Mouse (Mus musculus): ENCODE measurements around the gene Ugt1a6a. TPM values are rescaled to one million over a fixed set of nuclear protein-coding genes. Genes with fewer than 3 reads are reported as not detected.
A peak's percentile ranks its signal among the peaks of the same experiment; 100 is the strongest.

The Ugt1a6a gene
- total RNA-seq, 1 experiment from 2014 or later: 1.4 TPM

- ATAC-seq (replicated peaks in 1 of 2; ENCODE audit: insufficient read depth in 1 of 2, low FRiP score in 2 of 2, low TSS enrichment in 1 of 2, low read depth in 1 of 2, poor library complexity in 2 of 2, severe bottlenecking in 2 of 2): no peak
These were observed 99.0 kb downstream of the Ugt1a6a start for GRCm38 (mm10) chr1:88233421-88234247.

DNA sequence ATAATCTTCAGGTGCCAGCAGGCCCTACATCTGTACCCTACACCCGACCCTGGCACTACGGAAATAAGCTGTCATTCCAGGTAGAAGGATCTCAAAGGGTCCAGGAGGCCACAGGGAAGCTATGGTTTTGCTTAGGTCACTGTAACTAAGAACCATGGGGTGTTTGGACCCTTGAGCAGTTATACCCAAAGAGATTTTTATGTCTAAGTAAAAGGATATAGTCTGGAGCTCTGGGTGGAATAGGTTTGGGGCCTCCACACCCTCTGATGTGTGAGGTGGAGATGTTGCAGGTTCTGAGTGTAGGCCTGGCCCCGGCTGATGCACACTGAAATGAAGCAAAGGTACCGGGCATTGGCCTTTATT lies 99.6 kb downstream of the Ugt1a6a start:
- ATAC-seq (replicated peaks in 1 of 2; ENCODE audit: insufficient read depth in 1 of 2, low FRiP score in 2 of 2, low TSS enrichment in 1 of 2, low read depth in 1 of 2, poor library complexity in 2 of 2, severe bottlenecking in 2 of 2): no peak

GRCm38 (mm10) chr1:88234646-88235045 lies 100.0 kb downstream of the Ugt1a6a start:
- ATAC-seq (replicated peaks in 1 of 2; ENCODE audit: insufficient read depth in 1 of 2, low FRiP score in 2 of 2, low TSS enrichment in 1 of 2, low read depth in 1 of 2, poor library complexity in 2 of 2, severe bottlenecking in 2 of 2): no peak

- ATAC-seq (replicated peaks in 1 of 2; ENCODE audit: insufficient read depth in 1 of 2, low FRiP score in 2 of 2, low TSS enrichment in 1 of 2, low read depth in 1 of 2, poor library complexity in 2 of 2, severe bottlenecking in 2 of 2): no peak
These were observed 100.7 kb downstream of the Ugt1a6a start for GRCm38 (mm10) chr1:88235046-88235893.

DNA sequence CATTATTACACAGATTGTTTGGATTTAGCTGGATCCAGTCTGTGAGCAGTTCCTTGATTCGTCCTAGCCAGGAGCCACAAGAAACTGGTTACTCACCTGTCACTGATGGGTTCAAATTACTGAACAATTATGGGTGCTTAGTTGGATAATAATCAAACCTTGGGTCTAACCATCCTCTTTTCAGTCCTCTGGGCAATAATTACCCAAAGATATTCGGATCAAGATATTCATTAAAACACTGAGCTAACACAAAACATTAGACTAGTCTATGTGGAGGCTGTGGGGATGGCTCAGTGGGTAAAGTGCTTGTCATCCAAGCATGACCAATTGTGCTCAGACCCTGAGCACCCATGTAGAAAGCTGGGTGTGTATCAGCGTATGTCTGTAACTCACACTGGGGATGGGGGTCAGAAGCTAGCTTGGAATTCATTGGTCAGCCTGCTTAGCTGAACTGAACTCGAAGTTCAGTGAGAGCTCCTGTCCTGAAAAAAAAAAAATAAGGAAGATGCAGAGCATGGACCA lies 101.3 kb downstream of the Ugt1a6a start:
- ATAC-seq (replicated peaks in 1 of 2; ENCODE audit: insufficient read depth in 1 of 2, low FRiP score in 2 of 2, low TSS enrichment in 1 of 2, low read depth in 1 of 2, poor library complexity in 2 of 2, severe bottlenecking in 2 of 2): no peak

DNA sequence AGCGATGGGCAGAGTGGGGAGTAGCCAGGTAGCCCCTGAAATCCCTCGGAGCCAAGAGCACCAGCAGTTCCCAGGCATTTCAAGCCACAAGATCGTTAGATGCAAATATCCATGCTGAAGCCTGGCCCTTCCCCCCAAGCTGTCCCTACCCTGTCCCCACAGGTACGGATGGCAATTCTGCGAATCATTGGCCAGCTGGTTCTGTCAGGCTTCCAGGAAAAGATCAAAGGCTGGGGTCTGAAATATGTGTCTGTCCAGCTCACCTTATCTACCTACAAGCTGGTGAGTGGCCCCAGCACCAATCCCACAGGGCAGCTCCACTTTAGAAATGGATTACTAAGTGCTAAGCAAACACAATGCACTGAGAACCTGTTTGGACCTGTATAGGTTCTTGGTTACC lies 102.7 kb downstream of the Ugt1a6a start:
- no peak for ATAC-seq (replicated peaks in 1 of 2; ENCODE audit: insufficient read depth in 1 of 2, low FRiP score in 2 of 2, low TSS enrichment in 1 of 2, low read depth in 1 of 2, poor library complexity in 2 of 2, severe bottlenecking in 2 of 2)

- no peak for ATAC-seq (replicated peaks in 1 of 2; ENCODE audit: insufficient read depth in 1 of 2, low FRiP score in 2 of 2, low TSS enrichment in 1 of 2, low read depth in 1 of 2, poor library complexity in 2 of 2, severe bottlenecking in 2 of 2)
These were observed 104.2 kb downstream of the Ugt1a6a start for GRCm38 (mm10) chr1:88238771-88239170.

DNA sequence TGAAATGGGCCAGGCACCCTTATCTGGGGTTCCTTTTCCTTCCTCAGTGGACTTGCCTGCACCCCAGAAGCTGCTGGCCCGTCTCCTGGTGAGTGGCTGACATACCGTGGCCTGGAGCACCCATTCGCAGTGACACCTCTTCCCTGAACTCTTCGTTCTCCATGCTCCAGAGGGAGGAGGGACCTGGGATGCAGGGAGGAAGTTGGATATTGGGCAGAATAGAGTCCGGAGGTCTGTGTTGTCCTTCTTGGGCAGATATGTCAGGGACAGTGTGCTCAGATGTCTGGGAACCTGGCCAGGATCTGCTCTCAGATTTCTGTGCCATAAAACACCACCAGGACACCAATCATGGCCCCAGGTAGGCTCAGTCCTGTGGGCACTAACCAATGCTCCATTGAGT lies 105.5 kb downstream of the Ugt1a6a start:
- no peak for ATAC-seq (replicated peaks in 1 of 2; ENCODE audit: insufficient read depth in 1 of 2, low FRiP score in 2 of 2, low TSS enrichment in 1 of 2, low read depth in 1 of 2, poor library complexity in 2 of 2, severe bottlenecking in 2 of 2)

DNA sequence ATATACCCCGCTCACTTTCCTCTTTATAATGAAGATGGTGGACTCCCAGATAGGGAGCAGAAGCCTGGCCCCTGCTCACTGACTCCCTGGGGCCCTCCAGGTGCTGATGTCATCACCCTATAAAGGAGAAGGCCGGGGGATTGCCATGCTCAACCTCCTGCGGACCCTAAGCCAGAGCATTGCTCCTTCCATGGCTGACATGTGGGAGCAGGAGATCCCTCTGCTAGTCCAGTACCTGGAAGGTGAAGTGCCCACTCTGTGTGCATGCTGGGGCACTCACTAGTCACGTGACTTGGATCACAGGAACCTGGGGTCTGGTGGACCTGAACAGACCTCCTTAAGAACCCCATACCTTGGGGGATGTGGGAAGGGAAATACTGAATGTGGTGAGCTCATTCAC lies 106.0 kb downstream of the Ugt1a6a start:
- ATAC-seq (replicated peaks in 1 of 2; ENCODE audit: insufficient read depth in 1 of 2, low FRiP score in 2 of 2, low TSS enrichment in 1 of 2, low read depth in 1 of 2, poor library complexity in 2 of 2, severe bottlenecking in 2 of 2): no peak

DNA sequence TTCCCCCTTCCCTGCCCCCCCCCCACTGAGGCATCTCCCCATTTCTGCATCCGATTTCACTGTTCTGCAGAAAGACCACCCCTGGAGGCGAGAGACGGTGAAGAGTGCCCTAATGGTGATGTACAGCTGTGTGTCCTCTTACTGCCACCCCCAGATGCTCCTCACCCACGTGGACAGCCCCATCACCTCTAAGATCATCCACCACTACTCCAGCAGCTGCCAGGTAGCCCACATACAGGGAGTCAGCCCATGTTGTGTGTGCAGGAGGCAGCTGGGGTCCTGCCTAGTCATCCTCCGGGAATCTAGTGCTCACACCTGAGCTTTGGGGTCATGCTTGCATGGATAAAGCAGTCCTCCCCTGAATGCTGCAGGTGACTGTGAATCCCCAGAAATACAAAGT lies 109.3 kb downstream of the Ugt1a6a start:
- no peak for ATAC-seq (replicated peaks in 1 of 2; ENCODE audit: insufficient read depth in 1 of 2, low FRiP score in 2 of 2, low TSS enrichment in 1 of 2, low read depth in 1 of 2, poor library complexity in 2 of 2, severe bottlenecking in 2 of 2)

DNA sequence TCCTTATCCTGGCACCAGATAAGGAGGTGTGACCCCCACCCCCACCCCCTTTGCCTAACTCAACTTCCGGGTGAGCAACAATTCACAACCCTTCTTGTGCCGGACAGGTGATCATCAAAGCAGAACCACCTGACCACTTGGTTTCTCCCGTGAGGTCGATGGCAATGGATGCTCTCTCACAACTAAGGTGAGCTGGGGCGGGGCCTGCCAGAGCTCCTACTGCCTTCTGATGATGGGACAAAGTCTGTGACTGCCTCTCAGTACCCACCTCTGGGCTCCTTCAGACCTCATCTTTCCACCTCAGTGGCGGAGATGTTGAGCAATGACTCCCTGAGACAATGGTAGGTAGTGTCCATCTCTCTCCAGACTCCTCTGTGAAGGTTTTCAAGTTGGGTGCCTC lies 111.3 kb downstream of the Ugt1a6a start:
- no peak for ATAC-seq (replicated peaks in 1 of 2; ENCODE audit: insufficient read depth in 1 of 2, low FRiP score in 2 of 2, low TSS enrichment in 1 of 2, low read depth in 1 of 2, poor library complexity in 2 of 2, severe bottlenecking in 2 of 2)

- ATAC-seq (replicated peaks in 1 of 2; ENCODE audit: insufficient read depth in 1 of 2, low FRiP score in 2 of 2, low TSS enrichment in 1 of 2, low read depth in 1 of 2, poor library complexity in 2 of 2, severe bottlenecking in 2 of 2): no peak
These were observed 111.8 kb downstream of the Ugt1a6a start for GRCm38 (mm10) chr1:88246386-88246785.

- ATAC-seq (replicated peaks in 1 of 2; ENCODE audit: insufficient read depth in 1 of 2, low FRiP score in 2 of 2, low TSS enrichment in 1 of 2, low read depth in 1 of 2, poor library complexity in 2 of 2, severe bottlenecking in 2 of 2): no peak
These were observed 113.1 kb downstream of the Ugt1a6a start for GRCm38 (mm10) chr1:88247660-88248059.

- ATAC-seq (replicated peaks in 1 of 2; ENCODE audit: insufficient read depth in 1 of 2, low FRiP score in 2 of 2, low TSS enrichment in 1 of 2, low read depth in 1 of 2, poor library complexity in 2 of 2, severe bottlenecking in 2 of 2): peak; percentile 1 to 2; a peak in 1 of 4 replicates
These were observed 114.0 kb downstream of the Ugt1a6a start for GRCm38 (mm10) chr1:88248658-88249057.

DNA sequence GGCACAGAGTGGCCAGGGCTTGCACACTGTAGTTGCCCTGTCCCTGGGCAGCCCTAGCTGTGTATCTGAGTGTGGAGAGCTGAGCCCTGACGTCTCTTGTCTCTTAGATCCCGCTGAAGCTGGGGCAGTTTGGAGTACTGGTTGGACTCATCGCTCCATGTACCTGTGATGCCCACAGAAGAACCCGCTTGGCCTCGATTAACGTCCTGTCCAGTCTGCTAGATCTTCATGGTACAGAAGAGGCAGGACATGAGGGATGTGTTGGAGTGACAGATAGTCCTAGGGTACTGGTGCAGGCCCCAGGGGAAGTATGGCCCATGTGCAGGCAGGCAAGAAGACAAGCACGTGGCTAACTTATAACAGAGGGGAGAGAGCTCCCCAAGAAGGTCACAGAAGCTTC lies 115.0 kb downstream of the Ugt1a6a start:
- ATAC-seq (replicated peaks in 1 of 2; ENCODE audit: insufficient read depth in 1 of 2, low FRiP score in 2 of 2, low TSS enrichment in 1 of 2, low read depth in 1 of 2, poor library complexity in 2 of 2, severe bottlenecking in 2 of 2): no peak

DNA sequence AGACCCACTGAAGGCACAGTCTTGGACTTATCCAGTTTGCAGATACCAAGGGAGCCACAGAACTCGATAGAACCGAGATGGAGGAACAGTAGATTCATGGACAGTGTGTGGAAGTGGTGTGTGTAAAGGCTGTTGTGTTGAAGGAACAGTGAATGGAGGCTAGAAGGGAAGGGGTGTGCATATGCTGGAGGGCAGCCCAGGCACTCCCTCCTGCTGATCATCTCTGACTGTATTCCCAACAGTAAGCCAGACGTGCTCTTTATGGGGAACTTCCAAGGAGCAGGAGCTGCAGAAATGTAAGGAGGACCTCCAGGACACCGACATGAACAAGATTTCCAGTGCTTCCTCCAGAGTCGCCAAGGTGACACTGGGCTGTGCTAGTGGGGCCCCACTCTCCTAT lies 115.4 kb downstream of the Ugt1a6a start:
- ATAC-seq (replicated peaks in 1 of 2; ENCODE audit: insufficient read depth in 1 of 2, low FRiP score in 2 of 2, low TSS enrichment in 1 of 2, low read depth in 1 of 2, poor library complexity in 2 of 2, severe bottlenecking in 2 of 2): no peak

GRCm38 (mm10) chr1:88253106-88253505 lies 118.5 kb downstream of the Ugt1a6a start:
- peak in 1 of 2 experiments; percentile 12; a peak in 2 of 4 replicates for ATAC-seq (replicated peaks in 1 of 2; ENCODE audit: insufficient read depth in 1 of 2, low FRiP score in 2 of 2, low TSS enrichment in 1 of 2, low read depth in 1 of 2, poor library complexity in 2 of 2, severe bottlenecking in 2 of 2)

DNA sequence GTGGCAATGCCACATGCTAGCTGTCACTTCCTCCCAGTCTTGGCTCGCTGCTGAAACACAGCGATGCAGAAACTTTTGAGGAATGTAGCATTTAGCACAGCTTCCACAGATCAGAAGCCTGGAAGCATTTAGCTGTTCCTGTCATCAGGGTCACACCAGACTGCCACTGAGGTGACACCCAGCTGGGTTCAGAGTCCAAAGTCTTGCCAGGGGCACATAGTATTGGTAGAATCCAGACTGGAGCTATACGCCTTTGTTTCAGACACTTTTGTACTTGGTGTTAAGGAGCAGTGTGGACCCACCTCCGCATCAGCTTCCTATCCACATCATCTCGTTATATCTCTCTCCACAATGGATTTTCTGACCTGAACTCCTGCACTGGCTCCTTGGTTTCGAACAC lies 118.9 kb downstream of the Ugt1a6a start:
- ATAC-seq (replicated peaks in 1 of 2; ENCODE audit: insufficient read depth in 1 of 2, low FRiP score in 2 of 2, low TSS enrichment in 1 of 2, low read depth in 1 of 2, poor library complexity in 2 of 2, severe bottlenecking in 2 of 2): no peak

All from hematopoietic stem cell, adult 5-6 weeks (primary cell).